Mouse (Mus musculus): ENCODE results near the gene Bcl2l1. TPM values are rescaled to one million over a fixed set of nuclear protein-coding genes. Genes with fewer than 3 reads are reported as not detected.

Gene Bcl2l1
- total RNA-seq, 2 experiments from 2014 or later: 76.9 to 80.9 TPM

- no peak for ATAC-seq (replicated peaks; ENCODE audit: low FRiP score, poor library complexity, severe bottlenecking)
Observed at GRCm38 (mm10) chr2:152806037-152806436, 25.5 kb downstream of the Bcl2l1 start.

- ATAC-seq (replicated peaks; ENCODE audit: low FRiP score, poor library complexity, severe bottlenecking): no peak
Observed at GRCm38 (mm10) chr2:152805111-152805490, 26.4 kb downstream of the Bcl2l1 start.

- peak; percentile 27 for ATAC-seq (replicated peaks; ENCODE audit: low FRiP score, poor library complexity, severe bottlenecking)
Observed at GRCm38 (mm10) chr2:152804408-152805110, 27.0 kb downstream of the Bcl2l1 start.

GRCm38 (mm10) chr2:152803081-152803480 is 28.4 kb downstream of the Bcl2l1 start:
- no peak; the same call in 1 of the 2 replicates for ATAC-seq (replicated peaks; ENCODE audit: low FRiP score, poor library complexity, severe bottlenecking)

GRCm38 (mm10) chr2:152802303-152802702 is 29.2 kb downstream of the Bcl2l1 start:
- ATAC-seq (replicated peaks; ENCODE audit: low FRiP score, poor library complexity, severe bottlenecking): no peak

- no peak for ATAC-seq (replicated peaks; ENCODE audit: low FRiP score, poor library complexity, severe bottlenecking)
Observed at GRCm38 (mm10) chr2:152800762-152801113, 30.8 kb downstream of the Bcl2l1 start.

GRCm38 (mm10) chr2:152799954-152800761 is 31.4 kb downstream of the Bcl2l1 start:
- no peak for ATAC-seq (replicated peaks; ENCODE audit: low FRiP score, poor library complexity, severe bottlenecking)

GRCm38 (mm10) chr2:152797589-152797988 is 33.9 kb downstream of the Bcl2l1 start:
- no peak for ATAC-seq (replicated peaks; ENCODE audit: low FRiP score, poor library complexity, severe bottlenecking)

- no peak for ATAC-seq (replicated peaks; ENCODE audit: low FRiP score, poor library complexity, severe bottlenecking)
Observed at GRCm38 (mm10) chr2:152794281-152794827, 37.2 kb downstream of the Bcl2l1 start.

- no peak for ATAC-seq (replicated peaks; ENCODE audit: low FRiP score, poor library complexity, severe bottlenecking)
Observed at GRCm38 (mm10) chr2:152793381-152793780, 38.1 kb downstream of the Bcl2l1 start.

GRCm38 (mm10) chr2:152792461-152792860 is 39.1 kb downstream of the Bcl2l1 start:
- ATAC-seq (replicated peaks; ENCODE audit: low FRiP score, poor library complexity, severe bottlenecking): no peak

- peak; percentile 83 for ATAC-seq (replicated peaks; ENCODE audit: low FRiP score, poor library complexity, severe bottlenecking)
Observed at GRCm38 (mm10) chr2:152789591-152789999, 41.9 kb downstream of the Bcl2l1 start.

GRCm38 (mm10) chr2:152788892-152789421 is 42.6 kb downstream of the Bcl2l1 start:
- peak; percentile 89 for ATAC-seq (replicated peaks; ENCODE audit: low FRiP score, poor library complexity, severe bottlenecking)

- no peak for ATAC-seq (replicated peaks; ENCODE audit: low FRiP score, poor library complexity, severe bottlenecking)
Observed at GRCm38 (mm10) chr2:152787543-152787942, 44.0 kb downstream of the Bcl2l1 start.

- no peak for ATAC-seq (replicated peaks; ENCODE audit: low FRiP score, poor library complexity, severe bottlenecking)
Observed at GRCm38 (mm10) chr2:152787136-152787535, 44.4 kb downstream of the Bcl2l1 start.

- ATAC-seq (replicated peaks; ENCODE audit: low FRiP score, poor library complexity, severe bottlenecking): no peak
Observed at GRCm38 (mm10) chr2:152785446-152786350, 45.8 kb downstream of the Bcl2l1 start.

GRCm38 (mm10) chr2:152784640-152785039 is 46.9 kb downstream of the Bcl2l1 start:
- ATAC-seq (replicated peaks; ENCODE audit: low FRiP score, poor library complexity, severe bottlenecking): no peak

GRCm38 (mm10) chr2:152783241-152783640 is 48.3 kb downstream of the Bcl2l1 start:
- ATAC-seq (replicated peaks; ENCODE audit: low FRiP score, poor library complexity, severe bottlenecking): no peak

GRCm38 (mm10) chr2:152782656-152783055 is 48.9 kb downstream of the Bcl2l1 start:
- ATAC-seq (replicated peaks; ENCODE audit: low FRiP score, poor library complexity, severe bottlenecking): no peak
